Mouse (Mus musculus): ENCODE results near the gene Ephb1.

Ephb1 gene

DNA sequence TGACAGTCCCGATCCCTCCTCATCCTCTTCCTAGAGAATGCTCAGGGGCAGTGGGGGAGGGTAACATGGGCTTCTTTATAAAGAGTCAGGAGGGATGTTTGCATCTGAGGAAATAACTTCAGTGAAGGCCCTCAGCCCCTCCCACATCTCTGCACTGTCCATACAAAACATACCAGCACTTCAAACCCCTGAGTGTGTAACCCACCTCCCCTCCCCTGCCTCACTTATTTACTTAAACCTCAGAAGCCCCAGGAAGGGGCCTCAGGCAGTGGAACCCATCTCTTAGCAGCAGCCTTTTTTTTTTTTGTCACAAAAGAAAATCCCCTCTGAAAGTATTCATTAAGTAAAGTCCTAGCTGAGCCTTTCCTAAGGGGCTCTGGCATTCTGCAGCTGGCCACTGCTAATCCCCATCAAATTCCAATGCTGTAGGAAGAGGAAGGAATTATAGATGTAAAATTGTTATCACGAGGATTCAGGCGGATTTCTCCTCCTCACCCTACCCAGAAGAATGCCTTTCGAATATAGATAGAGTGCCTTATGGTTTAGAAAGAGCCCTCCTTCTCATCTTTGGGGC is 231.5 kb downstream of the Ephb1 start:
- no peak for TF ChIP-seq GATA4 (IDR thresholded peaks at IDR 0.05; ENCODE audit: insufficient replicate concordance, low read length)

DNA sequence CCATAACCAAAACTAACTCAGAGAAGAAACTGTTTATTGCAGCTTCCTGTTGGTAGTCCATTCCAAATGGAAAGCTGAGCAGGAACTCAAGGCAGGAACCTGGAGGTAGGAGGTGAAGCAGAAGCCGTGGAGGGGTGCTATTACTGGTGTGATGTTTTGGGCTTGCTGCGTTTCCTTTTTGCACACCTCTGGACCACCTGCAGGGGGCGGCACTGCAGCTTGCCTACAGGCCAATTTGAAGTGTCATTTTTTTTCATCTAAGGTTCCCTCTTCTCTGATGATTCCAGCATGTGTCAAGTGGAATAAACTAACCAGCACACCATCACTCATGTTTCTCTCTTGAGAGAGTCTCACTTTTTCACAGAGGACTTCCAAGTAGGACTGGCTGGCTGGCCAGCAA is 235.1 kb downstream of the Ephb1 start:
- TF ChIP-seq GATA4 (IDR thresholded peaks at IDR 0.05; ENCODE audit: insufficient replicate concordance, low read length): no peak

DNA sequence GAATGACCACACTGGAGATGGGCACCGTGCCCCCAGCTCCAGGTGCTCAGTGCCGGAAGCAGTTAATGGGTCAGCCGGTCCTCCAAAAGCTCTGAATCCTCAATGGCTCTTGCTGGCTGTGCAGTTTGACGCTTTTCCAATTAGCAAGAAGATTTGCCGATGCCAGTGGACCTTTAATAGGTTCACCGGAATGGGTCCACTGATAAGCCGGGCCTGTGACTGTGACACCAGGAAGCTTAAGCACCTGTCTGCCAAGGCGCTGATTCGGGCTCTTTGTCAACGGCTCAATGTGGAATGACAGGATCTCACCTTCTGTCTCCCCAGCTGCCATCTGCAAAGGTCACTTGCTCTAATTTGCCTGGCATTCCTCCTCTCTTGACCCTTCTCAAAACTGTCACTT is 239.2 kb downstream of the Ephb1 start:
- no peak for TF ChIP-seq GATA4 (IDR thresholded peaks at IDR 0.05; ENCODE audit: insufficient replicate concordance, low read length)

DNA sequence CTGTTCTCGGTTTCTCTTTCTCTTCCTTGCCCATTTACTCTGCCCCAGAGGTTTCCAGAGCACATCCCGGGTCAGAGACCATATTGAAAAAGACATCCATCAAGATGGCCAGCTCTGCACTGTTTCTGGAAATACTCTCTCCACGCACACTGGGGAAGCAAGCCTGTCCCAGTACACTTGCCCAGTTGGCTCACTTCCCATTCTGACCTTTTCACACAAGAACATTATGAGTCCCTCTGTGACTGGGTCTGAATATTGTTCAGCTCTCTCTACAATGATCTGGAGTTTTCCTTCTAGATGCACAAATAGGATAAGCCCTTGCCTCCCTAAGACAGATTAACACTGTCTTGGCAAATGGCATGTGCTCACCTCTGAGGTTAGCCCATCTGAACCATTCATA is 243.0 kb downstream of the Ephb1 start:
- TF ChIP-seq GATA4 (IDR thresholded peaks at IDR 0.05; ENCODE audit: insufficient replicate concordance, low read length): no peak

DNA sequence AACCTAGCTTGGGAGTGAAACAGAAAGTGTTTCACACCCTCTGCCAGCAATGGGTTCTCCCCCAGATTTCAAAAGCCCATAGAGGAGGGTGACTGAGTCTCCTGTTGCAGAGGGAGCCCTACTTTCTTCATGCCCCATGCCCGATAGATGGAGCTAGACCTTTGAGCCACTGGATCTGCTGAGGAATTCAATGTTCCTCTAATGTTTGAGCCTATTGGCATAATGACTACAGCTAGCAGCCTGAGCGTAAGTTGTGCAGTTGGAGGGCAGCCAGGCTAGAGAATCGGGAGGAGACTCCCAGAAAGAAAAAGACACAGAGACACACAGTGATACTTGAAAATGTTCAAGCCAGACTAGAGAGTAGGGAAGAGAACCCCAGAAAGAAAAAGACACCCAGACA is 246.5 kb downstream of the Ephb1 start:
- no peak for TF ChIP-seq GATA4 (IDR thresholded peaks at IDR 0.05; ENCODE audit: insufficient replicate concordance, low read length)

DNA sequence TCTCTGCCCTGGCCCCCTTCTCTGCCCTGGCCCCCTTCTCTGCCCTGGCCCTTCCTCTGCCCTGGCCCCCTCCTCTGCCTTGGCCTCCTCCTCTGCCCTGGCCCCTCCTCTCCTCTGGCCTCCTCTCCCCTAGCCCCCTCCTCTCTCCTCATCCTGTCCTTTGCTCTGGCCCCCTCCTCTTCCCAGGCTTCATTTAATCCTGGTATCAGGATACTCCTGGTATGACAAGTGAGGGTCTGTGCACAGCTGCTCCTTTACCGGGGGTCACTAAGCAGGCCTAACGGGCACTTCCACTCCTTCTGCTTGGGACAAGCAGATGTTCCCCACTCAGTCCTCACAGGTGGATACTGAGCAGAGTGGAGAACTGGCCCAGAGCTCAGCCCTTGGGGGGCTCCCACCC is 247.3 kb downstream of the Ephb1 start:
- TF ChIP-seq GATA4 (IDR thresholded peaks at IDR 0.05; ENCODE audit: insufficient replicate concordance, low read length): no peak

DNA sequence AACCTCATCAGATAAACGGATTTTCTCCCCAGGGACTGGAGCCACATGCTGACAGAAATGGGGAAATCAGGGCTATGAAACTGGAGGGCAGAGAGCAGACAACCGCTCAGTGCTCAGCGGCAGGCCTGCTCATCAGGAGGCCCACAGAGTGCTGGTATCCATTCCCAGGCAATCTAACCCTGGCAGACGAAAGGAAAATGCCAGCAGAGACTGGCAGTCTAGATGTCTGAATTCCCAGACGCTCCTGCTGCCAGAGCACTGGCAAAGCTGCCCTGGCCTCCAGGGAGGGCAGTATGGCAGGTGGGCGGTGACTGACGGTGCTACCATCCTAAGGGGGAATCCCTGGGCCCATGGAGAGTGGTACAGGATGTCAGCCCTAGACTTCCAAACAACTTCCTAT is 257.7 kb downstream of the Ephb1 start:
- TF ChIP-seq GATA4 (IDR thresholded peaks at IDR 0.05; ENCODE audit: insufficient replicate concordance, low read length): no peak

DNA sequence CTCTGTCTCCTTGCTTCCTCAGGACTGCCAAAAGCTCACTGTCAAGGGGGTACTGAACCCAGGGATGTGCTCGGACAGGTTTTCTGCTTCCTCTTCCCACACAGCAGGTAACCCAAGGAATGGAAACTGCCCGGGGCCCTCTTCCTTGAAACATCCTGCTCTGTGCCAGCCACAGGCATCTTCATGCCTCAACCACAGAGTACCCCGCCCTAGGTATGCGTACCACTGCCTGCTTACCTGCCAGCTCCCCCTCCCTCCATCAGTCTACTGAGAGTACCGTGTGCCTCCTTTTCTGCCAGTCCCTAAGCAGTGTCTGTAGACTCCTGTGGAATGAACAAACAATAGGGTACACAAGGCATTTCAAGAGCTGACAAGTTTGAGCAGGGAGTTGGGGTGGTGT is 265.9 kb downstream of the Ephb1 start:
- no peak for TF ChIP-seq GATA4 (IDR thresholded peaks at IDR 0.05; ENCODE audit: insufficient replicate concordance, low read length)

DNA sequence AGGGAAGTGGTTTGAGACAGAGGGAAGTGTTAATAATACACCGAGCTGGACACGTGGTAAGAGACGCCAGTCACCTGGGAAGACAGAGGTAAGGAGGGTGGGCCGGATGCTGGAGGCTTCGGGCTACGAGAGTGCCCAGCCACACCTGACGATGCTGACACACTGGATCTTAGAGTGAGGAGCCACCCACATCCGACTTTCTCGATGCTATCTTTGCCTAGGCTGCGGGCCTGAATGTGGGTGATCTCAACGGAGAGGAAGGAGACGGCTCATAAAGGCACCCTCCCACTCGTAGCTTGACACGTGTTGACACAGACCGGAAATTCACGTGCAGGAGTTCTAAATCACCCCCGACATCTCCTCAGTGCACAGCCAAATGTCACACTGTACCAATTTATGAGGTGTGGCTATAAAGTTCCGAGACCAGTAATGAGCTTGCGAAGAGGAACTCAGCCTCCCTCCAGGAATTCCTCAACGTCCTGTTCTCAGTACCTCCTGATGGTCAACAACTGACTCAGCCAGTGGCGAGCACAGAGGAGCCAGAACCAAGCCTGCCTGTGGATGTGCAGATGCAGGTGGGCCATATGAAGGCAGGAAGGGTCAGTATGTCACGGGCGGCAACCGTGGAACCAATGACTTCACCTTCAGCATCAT is 268.3 kb downstream of the Ephb1 start:
- no peak for TF ChIP-seq GATA4 (IDR thresholded peaks at IDR 0.05; ENCODE audit: insufficient replicate concordance, low read length)

DNA sequence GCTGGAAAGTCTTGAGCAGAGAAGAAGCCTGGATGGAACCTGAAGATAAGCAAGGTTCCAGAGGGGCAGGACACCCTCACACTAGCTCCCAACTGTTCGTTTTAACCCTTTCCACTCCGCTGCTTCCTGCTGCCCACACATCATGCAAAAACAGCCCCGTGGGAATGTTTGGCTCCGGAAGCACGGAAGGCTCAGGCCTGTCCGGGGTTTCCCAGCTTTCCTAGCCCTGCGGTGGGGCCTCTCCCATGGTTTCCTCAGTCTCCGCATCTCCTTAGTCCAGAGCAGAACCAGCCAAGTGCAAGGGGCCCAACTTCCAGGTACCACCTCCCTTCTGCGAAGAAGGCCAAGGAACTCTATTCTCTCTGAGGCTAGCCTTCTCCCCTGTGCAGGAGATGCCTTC is 269.0 kb downstream of the Ephb1 start:
- no peak for TF ChIP-seq GATA4 (IDR thresholded peaks at IDR 0.05; ENCODE audit: insufficient replicate concordance, low read length)

DNA sequence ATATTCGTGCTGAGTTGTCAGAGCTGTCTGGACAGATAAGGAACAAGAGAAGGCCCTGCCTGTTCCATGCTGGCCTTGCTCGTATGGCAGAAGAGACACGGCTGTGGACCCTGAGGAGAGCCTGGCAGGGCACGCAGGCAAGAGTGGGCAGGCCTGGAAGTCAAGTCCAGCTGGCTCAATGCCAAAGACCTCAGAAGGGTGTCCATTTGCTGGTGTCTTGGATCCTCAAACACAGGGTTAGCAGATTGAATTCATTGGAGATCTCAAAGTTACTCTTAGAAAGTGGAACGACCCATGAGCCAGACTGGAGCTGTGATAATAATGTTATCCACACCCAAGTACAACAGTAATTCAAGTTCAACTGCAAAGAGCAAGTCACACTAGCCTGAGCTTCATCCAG is 273.6 kb downstream of the Ephb1 start:
- TF ChIP-seq GATA4 (IDR thresholded peaks at IDR 0.05; ENCODE audit: insufficient replicate concordance, low read length): no peak

DNA sequence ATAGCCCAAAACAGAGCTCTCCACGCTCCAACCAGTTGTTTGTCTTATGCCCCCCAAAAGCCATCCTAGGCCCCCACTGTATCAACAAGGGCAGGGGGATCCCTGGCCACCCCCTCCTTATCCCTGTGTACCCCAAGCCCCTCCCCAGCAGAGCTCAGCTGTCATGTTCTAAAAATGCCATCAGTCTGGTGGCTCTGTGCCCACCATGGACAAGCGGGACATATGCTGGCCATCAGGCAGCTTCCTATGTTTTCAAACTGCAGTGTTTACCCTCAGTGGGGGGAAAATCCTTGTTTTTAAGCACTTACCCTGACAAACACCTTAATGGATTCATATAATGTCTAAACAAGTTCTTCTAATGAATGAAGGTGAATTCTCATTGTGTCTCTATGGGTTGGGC is 275.3 kb downstream of the Ephb1 start:
- TF ChIP-seq GATA4 (IDR thresholded peaks at IDR 0.05; ENCODE audit: insufficient replicate concordance, low read length): no peak

DNA sequence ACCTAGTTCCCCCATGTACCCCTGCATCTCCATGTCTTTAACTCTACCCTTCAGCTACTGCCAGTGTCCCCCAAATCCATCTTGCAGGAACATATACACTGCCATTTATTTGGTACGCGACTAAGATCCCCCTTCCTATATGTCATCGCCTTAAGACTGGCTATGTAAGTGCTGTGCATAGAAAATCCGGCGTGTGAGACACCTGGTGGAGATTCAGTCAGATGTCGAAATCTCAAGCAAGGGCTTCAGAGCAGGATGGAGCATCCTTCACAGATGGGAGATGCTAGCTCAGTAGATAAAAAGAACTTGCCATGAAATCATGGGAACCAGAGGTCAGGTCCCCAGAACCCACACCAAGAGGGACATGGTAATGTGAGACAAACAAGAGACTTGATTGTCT is 276.3 kb downstream of the Ephb1 start:
- no peak for TF ChIP-seq GATA4 (IDR thresholded peaks at IDR 0.05; ENCODE audit: insufficient replicate concordance, low read length)

DNA sequence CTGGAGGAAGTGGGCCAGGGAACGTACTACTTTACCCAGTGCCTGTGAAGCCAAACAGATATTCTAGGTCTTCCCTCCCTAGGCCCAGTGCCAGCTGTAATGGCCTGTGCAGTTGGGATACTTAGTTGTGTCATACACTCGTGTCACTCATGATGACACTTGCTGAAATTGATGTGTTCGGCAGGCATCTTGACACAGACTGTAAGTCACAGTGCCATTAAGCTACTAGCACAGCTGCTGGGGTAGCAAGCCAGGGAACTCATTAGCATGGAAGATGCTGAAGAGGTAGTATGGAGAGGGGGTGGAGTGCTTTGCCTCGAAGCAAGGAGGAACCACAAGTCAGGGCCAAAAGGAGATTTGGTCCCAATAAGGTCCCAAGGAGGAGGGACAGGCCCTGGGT is 279.0 kb downstream of the Ephb1 start:
- no peak for TF ChIP-seq GATA4 (IDR thresholded peaks at IDR 0.05; ENCODE audit: insufficient replicate concordance, low read length)

DNA sequence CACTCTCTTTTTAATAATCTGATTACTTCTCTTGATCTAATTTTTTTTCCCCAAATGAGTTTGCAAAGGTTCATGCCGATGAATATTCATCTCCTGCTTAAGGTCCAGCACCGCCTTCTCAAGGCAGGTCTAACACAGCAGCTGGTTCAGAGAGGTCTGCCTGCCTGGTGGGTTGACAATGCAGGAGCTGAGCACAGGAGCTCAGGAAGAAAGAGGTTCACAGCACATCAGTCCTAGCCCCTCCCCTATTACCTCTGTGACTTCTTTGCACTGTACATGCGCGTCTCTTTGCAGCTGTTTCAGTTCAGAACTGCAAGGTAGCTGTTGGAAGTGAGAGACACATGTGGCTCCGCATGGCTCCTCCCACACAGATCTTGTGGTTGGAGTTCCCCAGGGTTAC is 281.1 kb downstream of the Ephb1 start:
- TF ChIP-seq GATA4 (IDR thresholded peaks at IDR 0.05; ENCODE audit: insufficient replicate concordance, low read length): no peak

DNA sequence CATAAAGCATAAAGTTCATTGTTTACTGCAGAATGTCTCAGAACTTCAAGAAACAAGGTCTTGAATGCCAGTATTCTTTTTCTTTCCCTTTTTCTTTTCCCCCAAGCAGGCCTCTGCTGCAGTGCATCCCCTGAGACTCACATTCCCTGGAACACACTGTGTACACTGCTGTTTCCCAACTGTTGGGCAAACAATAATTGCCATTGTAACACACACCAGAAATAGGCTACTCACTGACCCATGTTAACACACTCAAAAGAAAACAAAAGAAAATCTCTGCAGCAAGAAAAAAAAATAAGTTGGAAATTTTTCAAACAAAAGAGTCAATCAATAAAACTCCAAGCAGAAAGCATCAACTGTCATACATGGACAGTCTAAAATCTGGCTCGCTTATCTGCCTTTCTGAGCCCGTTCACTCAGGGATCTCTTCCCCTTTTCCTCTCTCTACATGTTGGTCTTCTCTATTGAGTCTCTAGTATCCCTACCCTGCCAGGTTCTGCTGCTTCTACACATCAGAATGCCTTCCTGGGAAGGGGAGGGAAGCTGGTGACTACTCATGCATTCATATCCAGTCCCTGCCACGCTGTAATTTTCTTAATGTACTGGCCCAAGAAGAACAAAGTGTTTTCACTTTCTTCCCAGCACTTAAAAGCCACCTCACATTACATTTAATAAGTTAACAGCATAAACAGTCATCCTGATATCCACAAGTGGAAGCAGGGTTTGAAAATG is 285.2 kb downstream of the Ephb1 start:
- TF ChIP-seq GATA4 (IDR thresholded peaks at IDR 0.05; ENCODE audit: insufficient replicate concordance, low read length): no peak

DNA sequence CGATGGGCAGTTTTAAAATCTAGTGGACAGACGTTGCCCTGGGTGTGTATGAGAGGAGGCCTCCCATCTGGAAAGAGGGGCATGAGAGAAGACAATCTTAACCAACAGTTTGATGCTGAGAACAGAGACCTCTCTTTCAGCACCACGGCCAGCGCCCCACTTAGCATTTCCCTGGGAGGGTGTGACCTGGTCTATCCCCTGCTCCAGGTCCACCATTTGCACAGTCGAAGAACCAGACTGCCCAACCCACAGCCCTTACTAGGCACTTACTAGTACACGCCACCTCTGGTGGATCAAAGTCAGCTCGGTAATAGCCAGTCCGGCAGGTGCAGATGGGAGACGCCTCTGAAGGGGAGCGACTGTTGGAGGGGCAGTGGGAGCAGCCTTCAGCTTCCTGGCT is 287.9 kb downstream of the Ephb1 start:
- no peak for TF ChIP-seq GATA4 (IDR thresholded peaks at IDR 0.05; ENCODE audit: insufficient replicate concordance, low read length)
